Mouse (Mus musculus): ENCODE measurements around the gene Duoxa2.

DNA sequence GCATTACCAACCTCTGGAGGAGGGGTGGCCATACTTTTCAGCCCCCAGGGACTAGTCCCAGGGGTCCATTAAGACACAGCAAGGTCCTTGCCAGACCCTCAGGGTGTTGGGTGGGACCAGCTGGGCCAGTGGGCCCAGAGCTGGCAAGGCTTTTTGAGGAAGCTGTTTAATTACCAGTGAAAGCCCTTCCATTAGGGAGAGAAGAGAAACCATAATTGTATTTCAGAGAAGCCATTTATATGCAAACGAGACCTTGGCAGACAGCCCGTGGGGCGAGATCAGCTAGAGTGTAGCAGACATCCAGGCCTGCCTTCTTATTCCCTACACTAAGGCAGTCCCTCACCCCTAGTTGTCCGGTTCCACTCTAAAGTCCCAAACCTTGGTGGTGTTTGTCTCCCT, 53.2 kb downstream of the Duoxa2 start:
- no peak for TF ChIP-seq ZC3H11A (IDR thresholded peaks at IDR 0.05; ENCODE audit: borderline replicate concordance, low read depth, low read length)
- TF ChIP-seq HCFC1 (IDR thresholded peaks at IDR 0.05; ENCODE audit: borderline replicate concordance, insufficient read depth, low read length): no peak
- no peak for TF ChIP-seq MAFK (IDR thresholded peaks at IDR 0.05; ENCODE audit: insufficient read depth, low read depth, low read length)
